Mouse (Mus musculus) thymus, postnatal 36 days (tissue): ENCODE measurements around the gene Gm3106.
"Not testable (repeated sequence)": the region's sequence is repeated elsewhere in the genome, so short reads cannot be mapped to it uniquely, and the experiment has no call there.

Experiments used
- DNase-seq, 2 experiments: peaks; one replicate each; pipeline ENCODE4 v3.0.0; 2022; ENCODE audit warnings: mixed read lengths in 2 of 2

Gm3106 gene

GRCm38 (mm10) chr5:94217705-94218104, at the start of gene Gm3106:
TSS of gene Gm3106 (plus strand) at chr5:94218005.
- DNase-seq: not testable (repeated sequence)
